Mouse (Mus musculus) erythroblast, embryonic 14.5 days (primary cell): ENCODE data around the gene Frmpd1. TPM values are rescaled to one million over a fixed set of nuclear protein-coding genes. Genes with fewer than 3 reads are reported as not detected.

ENCODE experiments used
- H3K27me3 ChIP-seq: 2 replicates; pipeline ENCODE4 v1.6.1; 2012; ENCODE audit warnings: inconsistent platforms; ENCODE audit not compliant: control insufficient read depth
- H3K36me3 ChIP-seq: 2 replicates; pipeline ENCODE4 v1.6.1; 2012; ENCODE audit warnings: mild to moderate bottlenecking, inconsistent platforms; ENCODE audit not compliant: control insufficient read depth
- H3K4me1 ChIP-seq: 2 replicates; pipeline ENCODE4 v1.6.1; 2012; ENCODE audit warnings: inconsistent platforms; ENCODE audit not compliant: control insufficient read depth
- H3K4me3 ChIP-seq: replicated peaks from 2 replicates; pipeline ENCODE3; 2012; ENCODE audit warnings: moderate library complexity, mild to moderate bottlenecking, inconsistent platforms
- H3K9me3 ChIP-seq: 2 replicates; pipeline ENCODE4 v1.6.1; 2012; ENCODE audit warnings: low read length, inconsistent platforms, mixed read lengths; ENCODE audit not compliant: control insufficient read depth
- GATA1 ChIP-seq: IDR thresholded peaks from 2 replicates; pipeline ENCODE4 v1.6.1; 2012; ENCODE audit warnings: low read length, inconsistent platforms, mixed read lengths
- TAL1 ChIP-seq: IDR thresholded peaks from 3 replicates; pipeline ENCODE4 v1.6.1; 2012; ENCODE audit warnings: low read length, inconsistent platforms, mixed read lengths
- polyA plus RNA-seq: library from polyadenylated mRNA; stranded (reverse); fragments of >175 nt; gene quantifications from 2 replicates; pipeline ENCODE4 v1.2.3, GENCODE M21; 2012

Gene Frmpd1
- polyA plus RNA-seq, 1 experiment = 0.01 TPM

GRCm38 (mm10) chr4:45253839-45254601 lies 69.3 kb downstream of the Frmpd1 start:
- TF ChIP-seq GATA1 = no peak
- TF ChIP-seq TAL1 = no peak
- no peaks in the 10 kb centered on the region for H3K27me3 ChIP-seq
- no peaks in the 10 kb centered on the region for H3K4me1 ChIP-seq
- no peaks in the 10 kb centered on the region for H3K9me3 ChIP-seq
- H3K4me3 ChIP-seq = no peak overlapping the region
- no peaks in the 10 kb centered on the region for H3K36me3 ChIP-seq

GRCm38 (mm10) chr4:45259232-45259832 lies 74.7 kb downstream of the Frmpd1 start:
- TF ChIP-seq TAL1 (no peak), GATA1 (no peak)
- H3K9me3 ChIP-seq = no peaks in the 10 kb centered on the region
- H3K4me3 ChIP-seq = no peak overlapping the region
- H3K27me3 ChIP-seq = 0 out of 2 replicates have a peak, but pooled peaks cover 2% of the 10 kb centered on the region
- no peaks in the 10 kb centered on the region; the same call in 1 of the 2 replicates for H3K4me1 ChIP-seq
- no peaks in the 10 kb centered on the region for H3K36me3 ChIP-seq

- no peaks in the 10 kb centered on the region; the same call in 1 of the 2 replicates for H3K4me1 ChIP-seq
- H3K27me3 ChIP-seq = 0 out of 2 replicates have a peak, but pooled peaks cover 2% of the 10 kb centered on the region
- TF ChIP-seq GATA1 = no peak
- TF ChIP-seq TAL1 = no peak
- H3K9me3 ChIP-seq = no peaks in the 10 kb centered on the region
- no peak overlapping the region for H3K4me3 ChIP-seq
- H3K36me3 ChIP-seq = no peaks in the 10 kb centered on the region
Measured at GRCm38 (mm10) chr4:45261551-45261950, 76.9 kb downstream of the Frmpd1 start.

GRCm38 (mm10) chr4:45267883-45268282 lies 83.2 kb downstream of the Frmpd1 start:
- Histone ChIP-seq H3K36me3 (no peaks in the 10 kb centered on the region), H3K9me3 (no peaks in the 10 kb centered on the region), H3K4me1 (peaks cover 31% of the 10 kb centered on the region), H3K4me3 (no peak overlapping the region), H3K27me3 (no peaks in the 10 kb centered on the region)
- TF ChIP-seq GATA1 = no peak
- TF ChIP-seq TAL1 = no peak

GRCm38 (mm10) chr4:45271041-45271452 lies 86.4 kb downstream of the Frmpd1 start:
- H3K36me3 ChIP-seq = no peaks in the 10 kb centered on the region
- no peak overlapping the region for H3K4me3 ChIP-seq
- TF ChIP-seq GATA1 (no peak), TAL1 (no peak)
- H3K4me1 ChIP-seq = peaks cover 31% of the 10 kb centered on the region
- no peaks in the 10 kb centered on the region for H3K27me3 ChIP-seq
- no peaks in the 10 kb centered on the region for H3K9me3 ChIP-seq

GRCm38 (mm10) chr4:45275770-45276169 lies 91.1 kb downstream of the Frmpd1 start:
- H3K4me3 ChIP-seq = no peak overlapping the region
- TF ChIP-seq GATA1 = no peak
- H3K9me3 ChIP-seq = no peaks in the 10 kb centered on the region
- no peaks in the 10 kb centered on the region for H3K36me3 ChIP-seq
- H3K4me1 ChIP-seq = peaks cover 3% of the 10 kb centered on the region; the same call in 1 of the 2 replicates
- no peaks in the 10 kb centered on the region for H3K27me3 ChIP-seq

- no peak for TF ChIP-seq GATA1
- TF ChIP-seq TAL1 = no peak
- no peaks in the 10 kb centered on the region for H3K27me3 ChIP-seq
- no peaks in the 10 kb centered on the region for H3K9me3 ChIP-seq
- no peaks in the 10 kb centered on the region for H3K36me3 ChIP-seq
- no peaks in the 10 kb centered on the region for H3K4me1 ChIP-seq
- no peak overlapping the region for H3K4me3 ChIP-seq
Measured at GRCm38 (mm10) chr4:45279292-45279691, 94.6 kb downstream of the Frmpd1 start.

GRCm38 (mm10) chr4:45279981-45280548 lies 95.4 kb downstream of the Frmpd1 start:
- TF ChIP-seq GATA1 (no peak), TAL1 (no peak)
- H3K27me3 ChIP-seq = no peaks in the 10 kb centered on the region
- H3K4me3 ChIP-seq = no peak overlapping the region
- no peaks in the 10 kb centered on the region for H3K36me3 ChIP-seq
- no peaks in the 10 kb centered on the region for H3K4me1 ChIP-seq
- no peaks in the 10 kb centered on the region for H3K9me3 ChIP-seq

GRCm38 (mm10) chr4:45286318-45286717 lies 101.6 kb downstream of the Frmpd1 start:
- TF ChIP-seq TAL1 (no peak), GATA1 (no peak)
- Histone ChIP-seq H3K36me3 (no peaks in the 10 kb centered on the region), H3K9me3 (no peaks in the 10 kb centered on the region), H3K4me1 (no peaks in the 10 kb centered on the region), H3K27me3 (peaks cover 8% of the 10 kb centered on the region; the same call in 1 of the 2 replicates), H3K4me3 (no peak overlapping the region)
